Mouse (Mus musculus): ENCODE results near the gene Nxph4. TPM values are rescaled to one million over a fixed set of nuclear protein-coding genes. Genes with fewer than 3 reads are reported as not detected.

Gene Nxph4
- 0.54 and 1.0 TPM in 2 replicates for polyA plus RNA-seq (2016; fragmentation: Nextera tagmentation; extraction: Ambion mirVana)

- WGBS = under 1% methylated on average over 76 of the region's 78 CpGs
- peak within 1 kb of the TSS; percentile 59 for H3K4me3 ChIP-seq
- peaks cover 16% of the 10 kb centered on the region for H3K36me3 ChIP-seq
- peaks cover 68% of the 10 kb centered on the region for H3K4me1 ChIP-seq
- H3K27me3 ChIP-seq (ENCODE audit: low read depth, poor library complexity, severe bottlenecking) = peaks cover 79% of the 10 kb centered on the region
- no peaks in the 10 kb centered on the region for H3K9me3 ChIP-seq (replicated peaks)
- DNase-seq (ENCODE audit: low spot score) = peak; percentile 65
- peak within 1 kb of the TSS; percentile 50 for H3K27ac ChIP-seq
These were observed at the start of gene Nxph4 for GRCm38 (mm10) chr10:127534036-127534928. TSS of gene Nxph4 (minus strand) at chr10:127534559.

- no peak for DNase-seq (ENCODE audit: low spot score)
- no peak overlapping the region for H3K4me3 ChIP-seq
- no peaks in the 10 kb centered on the region for H3K9me3 ChIP-seq (replicated peaks)
- 87% methylated on average over 8 of the region's 8 CpGs for WGBS
- no peaks in the 10 kb centered on the region for H3K27me3 ChIP-seq (ENCODE audit: low read depth, poor library complexity, severe bottlenecking)
- H3K36me3 ChIP-seq = peaks cover 98% of the 10 kb centered on the region
- no peak overlapping the region for H3K27ac ChIP-seq
- no peaks in the 10 kb centered on the region for H3K4me1 ChIP-seq
These were observed 49.3 kb upstream of the Nxph4 start for GRCm38 (mm10) chr10:127583649-127584048.

- 93% methylated on average over 9 of the region's 9 CpGs for WGBS
- H3K36me3 ChIP-seq = peaks cover 99% of the 10 kb centered on the region
- H3K4me1 ChIP-seq = no peaks in the 10 kb centered on the region
- no peak overlapping the region for H3K27ac ChIP-seq
- no peak for DNase-seq (ENCODE audit: low spot score)
- H3K9me3 ChIP-seq (replicated peaks) = no peaks in the 10 kb centered on the region
- no peaks in the 10 kb centered on the region for H3K27me3 ChIP-seq (ENCODE audit: low read depth, poor library complexity, severe bottlenecking)
- H3K4me3 ChIP-seq = no peak overlapping the region
These were observed 46.9 kb upstream of the Nxph4 start for GRCm38 (mm10) chr10:127581291-127581690.

- Histone ChIP-seq H3K27ac (no peak overlapping the region), H3K36me3 (peaks cover 100% of the 10 kb centered on the region), H3K4me1 (no peaks in the 10 kb centered on the region), H3K27me3 (ENCODE audit: low read depth, poor library complexity, severe bottlenecking) (no peaks in the 10 kb centered on the region), H3K9me3 (replicated peaks) (no peaks in the 10 kb centered on the region), H3K4me3 (no peak overlapping the region)
- no peak for DNase-seq (ENCODE audit: low spot score)
- WGBS = 88% methylated on average over 15 of the region's 15 CpGs
These were observed 43.6 kb upstream of the Nxph4 start for GRCm38 (mm10) chr10:127577982-127578381.

- H3K4me3 ChIP-seq = no peak overlapping the region
- DNase-seq (ENCODE audit: low spot score) = no peak
- no peaks in the 10 kb centered on the region for H3K4me1 ChIP-seq
- 78% methylated on average over 9 of the region's 9 CpGs for WGBS
- no peaks in the 10 kb centered on the region for H3K9me3 ChIP-seq (replicated peaks)
- H3K36me3 ChIP-seq = peaks cover 100% of the 10 kb centered on the region
- no peaks in the 10 kb centered on the region for H3K27me3 ChIP-seq (ENCODE audit: low read depth, poor library complexity, severe bottlenecking)
- H3K27ac ChIP-seq = no peak overlapping the region
These were observed 42.8 kb upstream of the Nxph4 start for GRCm38 (mm10) chr10:127577156-127577555.

GRCm38 (mm10) chr10:127576381-127576961, 42.1 kb upstream of the Nxph4 start:
- H3K36me3 ChIP-seq = peaks cover 100% of the 10 kb centered on the region
- H3K4me1 ChIP-seq = no peaks in the 10 kb centered on the region
- H3K27ac ChIP-seq = no peak overlapping the region
- DNase-seq (ENCODE audit: low spot score) = peak; percentile 46
- H3K9me3 ChIP-seq (replicated peaks) = no peaks in the 10 kb centered on the region
- WGBS = 66% methylated on average over 18 of the region's 18 CpGs
- H3K27me3 ChIP-seq (ENCODE audit: low read depth, poor library complexity, severe bottlenecking) = no peaks in the 10 kb centered on the region
- no peak overlapping the region for H3K4me3 ChIP-seq

- no peaks in the 10 kb centered on the region for H3K4me1 ChIP-seq
- H3K4me3 ChIP-seq = no peak overlapping the region
- 94% methylated on average over 7 of the region's 7 CpGs for WGBS
- no peaks in the 10 kb centered on the region for H3K9me3 ChIP-seq (replicated peaks)
- no peak for DNase-seq (ENCODE audit: low spot score)
- H3K27me3 ChIP-seq (ENCODE audit: low read depth, poor library complexity, severe bottlenecking) = no peaks in the 10 kb centered on the region
- H3K27ac ChIP-seq = no peak overlapping the region
- H3K36me3 ChIP-seq = peaks cover 100% of the 10 kb centered on the region
These were observed 41.4 kb upstream of the Nxph4 start for GRCm38 (mm10) chr10:127575741-127576140.

GRCm38 (mm10) chr10:127572281-127572680, 37.9 kb upstream of the Nxph4 start:
- Histone ChIP-seq H3K4me1 (no peaks in the 10 kb centered on the region), H3K27me3 (ENCODE audit: low read depth, poor library complexity, severe bottlenecking) (no peaks in the 10 kb centered on the region), H3K4me3 (no peak overlapping the region), H3K27ac (no peak overlapping the region), H3K9me3 (replicated peaks) (no peaks in the 10 kb centered on the region), H3K36me3 (peaks cover 98% of the 10 kb centered on the region)
- no peak for DNase-seq (ENCODE audit: low spot score)
- 93% methylated on average over 5 of the region's 5 CpGs for WGBS

- Histone ChIP-seq H3K4me3 (no peak overlapping the region), H3K9me3 (replicated peaks) (no peaks in the 10 kb centered on the region), H3K36me3 (peaks cover 98% of the 10 kb centered on the region), H3K4me1 (no peaks in the 10 kb centered on the region), H3K27ac (0 out of 2 replicates have a peak overlapping the region, but pooled peaks have one; percentile 6), H3K27me3 (ENCODE audit: low read depth, poor library complexity, severe bottlenecking) (no peaks in the 10 kb centered on the region)
- 91% methylated on average over 17 of the region's 17 CpGs for WGBS
- DNase-seq (ENCODE audit: low spot score) = no peak
These were observed 36.7 kb upstream of the Nxph4 start for GRCm38 (mm10) chr10:127570937-127571641.

GRCm38 (mm10) chr10:127570384-127570783, 36.0 kb upstream of the Nxph4 start:
- Histone ChIP-seq H3K4me3 (no peak overlapping the region), H3K36me3 (peaks cover 97% of the 10 kb centered on the region), H3K27ac (no peak overlapping the region), H3K27me3 (ENCODE audit: low read depth, poor library complexity, severe bottlenecking) (no peaks in the 10 kb centered on the region), H3K4me1 (no peaks in the 10 kb centered on the region), H3K9me3 (replicated peaks) (no peaks in the 10 kb centered on the region)
- 70% methylated on average over 6 of the region's 6 CpGs for WGBS
- no peak for DNase-seq (ENCODE audit: low spot score)

GRCm38 (mm10) chr10:127569450-127569849, 35.1 kb upstream of the Nxph4 start:
- no peak overlapping the region for H3K27ac ChIP-seq
- peaks cover 95% of the 10 kb centered on the region for H3K36me3 ChIP-seq
- WGBS = 42% methylated on average over 3 of the region's 3 CpGs
- no peak overlapping the region for H3K4me3 ChIP-seq
- H3K27me3 ChIP-seq (ENCODE audit: low read depth, poor library complexity, severe bottlenecking) = no peaks in the 10 kb centered on the region
- no peaks in the 10 kb centered on the region for H3K9me3 ChIP-seq (replicated peaks)
- DNase-seq (ENCODE audit: low spot score) = peak; percentile 77
- no peaks in the 10 kb centered on the region for H3K4me1 ChIP-seq

GRCm38 (mm10) chr10:127566553-127567326, 32.4 kb upstream of the Nxph4 start:
- no peak overlapping the region for H3K27ac ChIP-seq
- peaks cover 95% of the 10 kb centered on the region for H3K36me3 ChIP-seq
- no peak overlapping the region for H3K4me3 ChIP-seq
- H3K4me1 ChIP-seq = 0 out of 2 replicates have a peak, but pooled peaks cover 2% of the 10 kb centered on the region
- 94% methylated on average over 28 of the region's 28 CpGs for WGBS
- H3K9me3 ChIP-seq (replicated peaks) = no peaks in the 10 kb centered on the region
- no peaks in the 10 kb centered on the region for H3K27me3 ChIP-seq (ENCODE audit: low read depth, poor library complexity, severe bottlenecking)
- DNase-seq (ENCODE audit: low spot score) = no peak
